Mouse (Mus musculus) limb, embryonic 13.5 days (tissue): ENCODE measurements at regions not wholly inside any gene's neighbourhood (a gene's known extent, or its start where the extent isn't known, plus 50 kb on each side); places are given as distances from the start of the nearest gene placed in this dataset.

Experiments
- ATAC-seq: fragments of 200-750 bp; cut with Nextera tagmentation; 2 replicates; pipeline ENCODE4 v1.8.0; 2017; ENCODE audit warnings: low read depth, moderate number of reproducible peaks, moderate TSS enrichment; ENCODE audit not compliant: low FRiP score
- H3K27ac ChIP-seq: fragments of 300-500 bp; sonication (generic); 2 replicates; pipeline ENCODE4 v1.5.1; 2015; ENCODE audit warnings: inconsistent platforms, mild to moderate bottlenecking, moderate library complexity
- H3K27me3 ChIP-seq: fragments of 300-500 bp; sonication (generic); 2 replicates; pipeline ENCODE4 v1.6.1; 2015; ENCODE audit warnings: mild to moderate bottlenecking, inconsistent platforms
- H3K36me3 ChIP-seq: fragments of 300-500 bp; sonication (generic); 2 replicates; pipeline ENCODE4 v1.6.1; 2015; ENCODE audit warnings: inconsistent platforms, mild to moderate bottlenecking, moderate library complexity
- H3K4me1 ChIP-seq: fragments of 300-500 bp; sonication (generic); 2 replicates; pipeline ENCODE4 v1.6.1; 2015; ENCODE audit warnings: inconsistent platforms
- H3K4me2 ChIP-seq: fragments of 300-500 bp; sonication (generic); replicated peaks from 2 replicates; pipeline ENCODE4 v1.6.1; 2015; ENCODE audit warnings: inconsistent platforms, mild to moderate bottlenecking, moderate library complexity
- H3K4me3 ChIP-seq: fragments of 300-500 bp; sonication (generic); 2 replicates; pipeline ENCODE4 v1.5.1; 2015; ENCODE audit warnings: moderate library complexity, mild to moderate bottlenecking, inconsistent platforms
- H3K9ac ChIP-seq: fragments of 300-500 bp; sonication (generic); 2 replicates; pipeline ENCODE4 v1.6.1; 2015; ENCODE audit warnings: mild to moderate bottlenecking, inconsistent platforms
- H3K9me3 ChIP-seq: fragments of 300-500 bp; sonication (generic); 2 replicates; pipeline ENCODE4 v1.6.1; 2016; ENCODE audit warnings: inconsistent platforms
- WGBS: fragments of 180-500 bp; shearing (Covaris S2); methylation state at CpG from one replicate; pipeline ENCODE4 v1.1.7; 2015; 5-methylcytosine and 5-hydroxymethylcytosine counted together

DNA sequence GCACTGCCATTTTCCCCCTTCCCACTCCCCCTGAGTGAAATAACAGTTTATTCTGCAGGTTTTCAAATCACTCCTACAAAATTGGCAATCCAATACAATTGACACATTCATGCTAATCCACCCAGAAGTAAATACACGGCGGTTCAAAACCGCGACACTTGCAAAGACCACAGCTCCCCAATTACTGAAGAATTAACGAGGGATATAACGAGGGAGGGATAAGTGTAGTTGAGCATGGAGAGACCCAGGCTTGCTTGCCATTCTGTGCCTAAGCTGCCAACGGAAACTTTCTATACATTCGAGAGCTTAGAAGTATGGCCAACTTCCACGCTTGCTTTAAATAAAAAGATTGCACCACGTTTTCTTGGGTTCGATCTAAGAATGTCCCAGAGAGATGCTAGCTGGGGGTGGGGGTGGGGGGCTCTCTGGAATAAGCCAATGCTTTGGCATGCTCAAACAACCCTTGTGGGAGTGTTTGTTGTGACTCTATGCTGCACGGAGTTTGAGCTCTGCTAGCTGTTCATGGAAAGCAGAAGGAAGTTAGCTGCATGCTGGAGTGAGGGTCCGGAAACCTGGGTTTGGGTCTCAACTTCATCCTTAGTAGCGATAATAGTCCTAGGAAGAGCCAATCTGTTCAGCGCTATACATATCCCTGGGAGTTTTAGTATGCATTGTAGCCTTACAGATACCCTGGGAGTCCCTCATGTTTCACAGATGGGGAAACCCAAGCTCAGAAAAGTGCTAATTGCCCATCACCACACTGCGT is 98.9 kb upstream of the Nrbf2 start:
- H3K4me1 ChIP-seq: no peaks in the 10 kb centered on the region
- H3K27ac ChIP-seq: no peak overlapping the region
- H3K9ac ChIP-seq: no peak overlapping the region
- no peak overlapping the region for H3K4me3 ChIP-seq
- H3K4me2 ChIP-seq: no peak overlapping the region
- 68% methylated on average over 16 of the region's 16 CpGs for WGBS
- H3K9me3 ChIP-seq: no peaks in the 10 kb centered on the region
- H3K27me3 ChIP-seq: no peaks in the 10 kb centered on the region
- no peak for ATAC-seq
- no peaks in the 10 kb centered on the region for H3K36me3 ChIP-seq

DNA sequence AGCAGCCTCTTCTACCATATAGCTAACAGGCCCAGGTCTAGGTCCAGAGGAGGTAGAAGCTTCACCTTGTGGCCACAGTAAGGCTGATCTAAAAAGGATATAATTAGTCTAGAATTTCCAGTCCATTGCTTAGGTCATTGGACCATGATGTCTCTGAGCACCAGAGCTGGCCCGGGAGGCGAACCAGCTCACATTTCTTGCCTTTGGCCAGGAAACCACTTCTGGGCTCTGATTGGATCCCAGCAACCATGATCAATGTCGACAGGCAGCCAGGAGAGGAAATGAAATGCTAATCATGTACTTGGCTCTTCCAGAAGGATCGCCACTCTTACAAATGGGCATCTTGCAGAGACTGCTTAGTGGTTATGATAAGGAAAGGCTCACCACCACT is 99.5 kb upstream of the Nrbf2 start:
- Histone ChIP-seq H3K4me1 (no peaks in the 10 kb centered on the region), H3K4me2 (no peak overlapping the region), H3K27ac (no peak overlapping the region), H3K9me3 (no peaks in the 10 kb centered on the region), H3K27me3 (0 out of 2 replicates have a peak, but pooled peaks cover under 1% of the 10 kb centered on the region), H3K9ac (no peak overlapping the region), H3K4me3 (no peak overlapping the region), H3K36me3 (no peaks in the 10 kb centered on the region)
- no peak for ATAC-seq
- WGBS: 60% methylated on average over 4 of the region's 4 CpGs

DNA sequence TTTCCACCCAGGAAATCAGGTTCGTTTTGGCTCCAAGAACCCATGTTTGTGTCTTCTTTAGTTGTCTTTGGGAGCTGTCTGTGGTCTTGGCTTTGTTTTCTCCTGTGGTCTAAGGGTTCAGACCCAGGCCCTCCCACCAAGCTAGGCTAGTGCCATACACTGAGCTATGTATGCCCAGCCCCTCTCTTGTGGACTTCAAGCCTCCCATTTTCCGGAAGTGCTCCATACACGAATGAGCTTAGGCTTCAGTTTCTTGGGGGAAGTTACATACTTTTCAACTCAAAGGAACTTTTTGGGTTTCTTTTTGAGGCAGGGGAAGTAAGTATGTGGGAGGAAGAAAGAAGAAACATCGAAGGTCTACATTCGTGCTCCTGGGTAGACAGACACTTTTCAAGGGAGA is 100.9 kb upstream of the Nrbf2 start:
- Histone ChIP-seq H3K9me3 (no peaks in the 10 kb centered on the region), H3K9ac (no peak overlapping the region), H3K4me1 (no peaks in the 10 kb centered on the region), H3K27me3 (0 out of 2 replicates have a peak, but pooled peaks cover 5% of the 10 kb centered on the region), H3K4me2 (no peak overlapping the region), H3K36me3 (no peaks in the 10 kb centered on the region), H3K27ac (no peak overlapping the region), H3K4me3 (no peak overlapping the region)
- WGBS: 82% methylated on average over 5 of the region's 5 CpGs
- no peak for ATAC-seq

DNA sequence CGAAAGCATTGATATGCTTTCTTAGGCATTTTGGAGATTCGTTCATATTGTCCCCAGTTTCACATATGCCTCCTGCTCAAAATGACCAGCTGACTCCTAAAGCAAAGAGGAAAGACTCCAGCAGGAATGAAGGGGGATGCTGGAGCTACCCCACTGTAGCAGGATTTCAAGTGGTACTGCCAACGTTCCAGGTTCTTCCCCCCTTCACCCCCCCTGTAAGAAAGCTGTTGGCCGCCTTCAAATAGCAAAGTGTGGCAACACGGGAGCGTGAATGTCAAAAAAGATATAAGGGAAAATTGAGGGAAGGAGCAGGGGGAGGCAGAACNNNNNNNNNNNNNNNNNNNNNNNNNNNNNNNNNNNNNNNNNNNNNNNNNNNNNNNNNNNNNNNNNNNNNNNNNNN is 103.7 kb upstream of the Nrbf2 start:
- Histone ChIP-seq H3K27me3 (peaks cover 21% of the 10 kb centered on the region), H3K36me3 (no peaks in the 10 kb centered on the region), H3K4me3 (no peak overlapping the region), H3K4me1 (no peaks in the 10 kb centered on the region), H3K9me3 (no peaks in the 10 kb centered on the region), H3K9ac (no peak overlapping the region), H3K27ac (no peak overlapping the region), H3K4me2 (no peak overlapping the region)
- no peak for ATAC-seq
- WGBS: 53% methylated on average over 4 of the region's 6 CpGs

DNA sequence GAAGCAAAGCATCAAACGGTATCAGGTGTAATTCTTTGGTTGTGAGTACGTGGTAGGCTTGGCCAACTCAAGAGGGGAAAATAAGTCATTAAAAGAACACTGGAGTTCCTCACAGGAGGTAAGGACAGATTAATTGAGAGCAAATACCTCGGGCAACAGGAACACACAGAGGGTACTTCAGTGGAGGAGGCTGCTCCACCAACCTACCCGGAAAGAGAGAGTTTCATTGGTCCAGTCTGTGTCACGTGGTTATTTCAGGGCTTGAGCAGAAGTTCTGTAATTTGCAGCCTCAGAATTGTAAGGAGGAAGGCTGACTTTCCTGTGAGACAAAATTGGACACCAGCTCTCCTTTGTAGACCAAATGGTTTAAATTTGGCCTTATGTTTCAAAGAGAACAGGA is 115.3 kb upstream of the Nrbf2 start:
- WGBS: 37% methylated on average over 5 of the region's 5 CpGs
- no peak overlapping the region for H3K27ac ChIP-seq
- H3K4me2 ChIP-seq: no peak overlapping the region
- H3K36me3 ChIP-seq: no peaks in the 10 kb centered on the region
- ATAC-seq: no peak
- H3K9me3 ChIP-seq: no peaks in the 10 kb centered on the region
- 0 out of 2 replicates have a peak, but pooled peaks cover 13% of the 10 kb centered on the region for H3K4me1 ChIP-seq
- H3K9ac ChIP-seq: no peak overlapping the region
- no peak overlapping the region for H3K4me3 ChIP-seq
- peaks cover 9% of the 10 kb centered on the region; the same call in 1 of the 2 replicates for H3K27me3 ChIP-seq

DNA sequence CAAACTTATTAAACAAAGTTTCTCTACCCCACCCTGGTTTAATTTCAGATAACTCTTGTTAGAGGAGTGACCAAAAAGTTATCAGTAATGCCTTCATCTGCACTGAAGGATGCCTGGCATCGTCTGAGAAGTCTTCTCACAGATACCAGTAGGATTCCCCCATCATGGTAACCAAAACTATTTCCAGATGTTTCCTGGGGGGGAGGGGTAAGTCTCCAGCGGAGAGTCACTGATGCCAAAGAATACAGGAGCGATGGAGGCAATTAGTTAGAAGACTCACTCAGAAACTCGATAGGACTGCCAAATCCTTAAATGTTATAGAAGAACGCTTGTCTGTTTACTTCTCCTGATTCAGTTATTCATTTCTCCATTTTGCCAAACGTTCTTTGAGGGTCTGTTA is 116.3 kb upstream of the Nrbf2 start:
- Histone ChIP-seq H3K4me3 (no peak overlapping the region), H3K4me2 (no peak overlapping the region), H3K9me3 (no peaks in the 10 kb centered on the region), H3K36me3 (no peaks in the 10 kb centered on the region), H3K27me3 (peaks cover 9% of the 10 kb centered on the region; the same call in 1 of the 2 replicates), H3K27ac (no peak overlapping the region), H3K9ac (no peak overlapping the region), H3K4me1 (0 out of 2 replicates have a peak, but pooled peaks cover 16% of the 10 kb centered on the region)
- no peak for ATAC-seq
- WGBS: 16% methylated on average over 6 of the region's 6 CpGs

GRCm38 (mm10) chr10:67417529-67417928 is 117.7 kb upstream of the Egr2 start:
- no peaks in the 10 kb centered on the region for H3K4me1 ChIP-seq
- no peak overlapping the region for H3K9ac ChIP-seq
- no peak overlapping the region for H3K4me2 ChIP-seq
- no peak overlapping the region for H3K27ac ChIP-seq
- H3K9me3 ChIP-seq: no peaks in the 10 kb centered on the region
- H3K4me3 ChIP-seq: no peak overlapping the region
- no peaks in the 10 kb centered on the region for H3K36me3 ChIP-seq
- ATAC-seq: no peak
- 89% methylated on average over 8 of the region's 8 CpGs for WGBS
- H3K27me3 ChIP-seq: no peaks in the 10 kb centered on the region

DNA sequence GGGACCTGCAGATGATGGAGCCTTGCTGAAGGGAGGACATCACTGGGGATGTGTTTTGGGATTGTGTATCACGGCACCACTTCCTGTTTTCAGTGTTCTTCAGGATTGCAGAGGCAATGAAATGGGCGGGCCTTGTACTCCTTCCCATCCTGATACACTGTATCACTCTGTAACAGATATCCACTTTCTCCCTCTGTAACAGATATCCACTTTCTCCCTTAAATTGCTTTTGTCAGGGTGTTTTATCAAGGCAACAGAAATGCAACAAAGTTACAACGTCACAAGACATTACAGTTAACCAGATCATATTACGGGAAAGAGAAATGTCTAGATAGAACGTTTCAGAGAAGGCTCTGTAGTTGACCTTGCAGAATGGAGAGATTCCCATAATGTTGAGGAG is 114.5 kb upstream of the Egr2 start:
- H3K27ac ChIP-seq: no peak overlapping the region
- H3K27me3 ChIP-seq: no peaks in the 10 kb centered on the region
- no peaks in the 10 kb centered on the region for H3K36me3 ChIP-seq
- 73% methylated on average over 5 of the region's 5 CpGs for WGBS
- H3K4me2 ChIP-seq: no peak overlapping the region
- H3K9me3 ChIP-seq: no peaks in the 10 kb centered on the region
- no peak overlapping the region for H3K4me3 ChIP-seq
- ATAC-seq: no peak
- no peak overlapping the region for H3K9ac ChIP-seq
- H3K4me1 ChIP-seq: no peaks in the 10 kb centered on the region

DNA sequence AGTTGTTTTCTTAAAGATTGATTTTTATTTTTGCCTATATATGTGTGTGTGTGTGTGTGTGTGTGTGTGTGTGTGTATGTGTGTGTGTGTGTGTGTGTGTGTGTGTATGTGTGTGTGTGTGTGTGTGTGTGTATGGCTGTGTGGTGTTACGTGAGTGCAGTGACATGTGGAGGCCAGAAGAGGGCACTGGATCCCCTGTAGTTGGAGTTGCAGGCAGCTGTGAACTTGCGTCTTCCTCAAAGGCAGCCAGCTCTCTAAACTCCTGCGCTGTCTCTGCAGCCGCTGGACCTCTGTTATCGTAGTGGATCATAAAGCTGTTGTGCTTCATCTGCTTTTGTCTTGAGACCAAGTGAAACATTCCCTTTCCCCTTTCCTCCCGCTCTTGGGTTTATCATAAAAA is 109.9 kb upstream of the Egr2 start:
- no peak for ATAC-seq

DNA sequence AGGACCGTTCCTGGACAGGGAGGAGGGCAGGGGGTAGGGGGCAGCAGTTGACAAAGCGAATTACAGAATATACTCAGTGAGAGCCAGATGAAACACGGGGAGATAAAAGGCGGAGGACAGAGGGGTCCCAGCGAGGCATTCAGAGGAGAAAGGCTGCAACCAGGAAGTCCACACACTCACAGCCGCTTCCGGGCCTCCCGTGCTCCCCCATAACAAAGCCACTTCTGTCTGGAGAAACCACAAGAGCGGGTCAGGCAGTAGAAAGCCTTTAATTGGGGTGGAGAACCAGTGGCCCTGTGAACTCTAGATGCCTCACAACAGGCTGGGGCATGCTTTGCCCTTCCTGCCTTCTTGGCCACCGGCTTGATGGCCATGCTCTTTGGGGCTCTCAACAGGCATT is 108.1 kb upstream of the Egr2 start:
- Histone ChIP-seq H3K4me2 (no peak overlapping the region), H3K4me1 (no peaks in the 10 kb centered on the region; the same call in 1 of the 2 replicates), H3K9ac (no peak overlapping the region), H3K27me3 (no peaks in the 10 kb centered on the region), H3K36me3 (no peaks in the 10 kb centered on the region), H3K4me3 (no peak overlapping the region), H3K9me3 (no peaks in the 10 kb centered on the region), H3K27ac (no peak overlapping the region)
- WGBS: 53% methylated on average over 10 of the region's 10 CpGs
- ATAC-seq: no peak

More for the DNA sequence above, 109.9 kb upstream of the Egr2 start:
- Histone ChIP-seq H3K4me2 (no peak overlapping the region), H3K27me3 (no peaks in the 10 kb centered on the region), H3K27ac (no peak overlapping the region), H3K9ac (no peak overlapping the region), H3K4me3 (no peak overlapping the region), H3K4me1 (no peaks in the 10 kb centered on the region; the same call in 1 of the 2 replicates), H3K36me3 (no peaks in the 10 kb centered on the region), H3K9me3 (no peaks in the 10 kb centered on the region)
- 95% methylated on average over 6 of the region's 6 CpGs for WGBS

DNA sequence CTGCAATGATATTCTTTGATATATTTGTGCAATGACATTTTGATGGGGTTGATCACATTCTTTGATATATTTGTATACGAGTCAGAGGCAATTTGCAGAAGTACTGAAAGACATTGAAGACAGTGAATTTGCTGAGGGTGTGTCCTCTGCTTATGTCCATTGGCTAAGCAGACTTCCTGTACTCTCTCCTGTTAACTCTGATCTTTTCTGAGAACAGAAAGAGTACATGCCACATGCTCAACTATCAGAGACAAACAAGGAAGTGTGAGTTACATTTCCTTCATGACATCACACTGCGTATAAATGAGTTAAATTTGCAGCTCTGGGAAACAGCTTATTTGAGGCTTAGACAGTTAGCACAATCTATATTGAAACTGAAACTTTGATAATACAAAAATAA is 104.5 kb upstream of the Egr2 start:
- H3K36me3 ChIP-seq: no peaks in the 10 kb centered on the region
- no peak for ATAC-seq
- H3K4me2 ChIP-seq: no peak overlapping the region
- H3K9me3 ChIP-seq: no peaks in the 10 kb centered on the region
- H3K4me3 ChIP-seq: no peak overlapping the region
- WGBS: 87% methylated on average over 2 of the region's 2 CpGs
- no peaks in the 10 kb centered on the region for H3K27me3 ChIP-seq
- H3K4me1 ChIP-seq: no peaks in the 10 kb centered on the region; the same call in 1 of the 2 replicates
- H3K27ac ChIP-seq: no peak overlapping the region
- H3K9ac ChIP-seq: no peak overlapping the region

- 85% methylated on average over 15 of the region's 15 CpGs for WGBS
These were observed 96.1 kb upstream of the Egr2 start for GRCm38 (mm10) chr10:67439042-67439635.

GRCm38 (mm10) chr10:67439844-67440243 is 95.4 kb upstream of the Egr2 start:
- no peak for ATAC-seq
- 89% methylated on average over 5 of the region's 5 CpGs for WGBS
- no peaks in the 10 kb centered on the region for H3K36me3 ChIP-seq
- H3K4me3 ChIP-seq: no peak overlapping the region
- no peak overlapping the region for H3K4me2 ChIP-seq
- no peaks in the 10 kb centered on the region for H3K9me3 ChIP-seq
- H3K27ac ChIP-seq: no peak overlapping the region
- no peaks in the 10 kb centered on the region for H3K27me3 ChIP-seq
- no peak overlapping the region for H3K9ac ChIP-seq
- no peaks in the 10 kb centered on the region for H3K4me1 ChIP-seq

More at GRCm38 (mm10) chr10:67439042-67439635, 96.1 kb upstream of the Egr2 start:
- H3K4me3 ChIP-seq: no peak overlapping the region
- no peak overlapping the region for H3K9ac ChIP-seq
- no peak overlapping the region for H3K27ac ChIP-seq
- no peaks in the 10 kb centered on the region for H3K9me3 ChIP-seq
- H3K36me3 ChIP-seq: no peaks in the 10 kb centered on the region
- H3K4me1 ChIP-seq: no peaks in the 10 kb centered on the region
- no peak overlapping the region for H3K4me2 ChIP-seq
- no peaks in the 10 kb centered on the region for H3K27me3 ChIP-seq
- ATAC-seq: no peak
